Mouse (Mus musculus) myocyte (in vitro differentiated cells): ENCODE data around the gene Gm20812. TPM values are rescaled to one million over a fixed set of nuclear protein-coding genes. Genes with fewer than 3 reads are reported as not detected.
"Not testable (repeated sequence)": the region's sequence is repeated elsewhere in the genome, so short reads cannot be mapped to it uniquely, and the experiment has no call there.

Experiments used
- H3K27me3 ChIP-seq: one replicate; pipeline ENCODE4 v1.6.1; 2011; ENCODE audit not compliant: control insufficient read depth, insufficient read depth, insufficient read length
- H3K36me3 ChIP-seq: one replicate; pipeline ENCODE4 v1.6.1; 2011; ENCODE audit not compliant: control insufficient read depth, insufficient read depth
- H3K4me2 ChIP-seq: one replicate; pipeline ENCODE4 v1.6.1; 2011; ENCODE audit warnings: low read depth, control low read depth
- H3K4me3 ChIP-seq: one replicate; pipeline ENCODE4 v1.5.1; 2011; ENCODE audit warnings: mild to moderate bottlenecking, control low read depth, moderate library complexity
- H3K79me2 ChIP-seq: one replicate; pipeline ENCODE4 v1.6.1; 2011; ENCODE audit not compliant: control insufficient read depth, insufficient read depth
- H3ac ChIP-seq: one replicate; pipeline ENCODE4 v1.6.1; 2011; ENCODE audit not compliant: control insufficient read depth, insufficient read length
- polyA plus RNA-seq: library from polyadenylated mRNA; unstranded; fragments of >200 nt; fragmentation: generic; extraction: Trizol; gene quantifications from one replicate; pipeline ENCODE4 v1.2.1, GENCODE M21; 2012; ENCODE audit warnings: missing spikeins

The Gm20812 gene
- polyA plus RNA-seq: not detected

- not testable (repeated sequence) for H3K4me3 ChIP-seq, H3K4me2 ChIP-seq, H3K79me2 ChIP-seq, H3K27me3 ChIP-seq, H3ac ChIP-seq, H3K36me3 ChIP-seq
These were observed at the start of gene Gm20812 for GRCm38 (mm10) chrY:12381681-12382080. Gene Gm20812 (plus strand): TSS chrY:12381981.

Other genes with a start within 250 kb of the Gm20812 start
- gene Gm29554, start 108.0 kb upstream of the Gm20812 start, polyA plus RNA-seq: not detected